Mouse (Mus musculus) embryonic fibroblast, embryonic 13.5 days (primary cell): ENCODE results near the gene Sdk1.

Experiments used
- CTCF ChIP-seq: IDR thresholded peaks from 2 replicates; pipeline ENCODE4 v1.5.1; 2011; ENCODE audit warnings: mild to moderate bottlenecking, control low read depth, low read length, moderate library complexity, borderline replicate concordance; ENCODE audit not compliant: insufficient read depth
- POLR2A ChIP-seq: IDR thresholded peaks from 2 replicates; pipeline ENCODE4 v1.6.1; 2011; ENCODE audit warnings: low read depth, mild to moderate bottlenecking, control low read depth, low read length, moderate library complexity

DNA sequence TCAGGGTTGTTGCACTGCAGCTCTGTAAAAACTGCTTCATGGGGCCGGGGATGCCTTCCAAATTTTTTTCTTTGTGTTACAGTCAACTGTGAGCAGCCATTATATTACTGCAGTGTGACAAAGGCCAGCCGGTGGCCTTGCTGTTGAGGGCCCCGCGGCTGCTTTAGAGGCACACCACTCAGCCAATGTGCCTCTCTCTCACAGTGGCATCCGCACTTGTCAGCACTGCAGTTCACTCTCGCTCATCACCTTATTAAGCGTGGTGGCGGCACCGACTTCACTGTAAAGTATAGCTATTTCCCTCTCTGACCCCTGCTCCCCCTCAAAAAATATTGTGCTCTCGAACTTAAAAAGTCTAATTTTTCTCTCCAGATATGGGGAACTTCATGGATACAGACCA is 371.4 kb downstream of the Sdk1 start:
- TF ChIP-seq CTCF (no peak), POLR2A (no peak)
